Mouse (Mus musculus): ENCODE results near the gene Mepe. TPM values are rescaled to one million over a fixed set of nuclear protein-coding genes. Genes with fewer than 3 reads are reported as not detected.

Gene Mepe
- polyA plus RNA-seq, 1 experiment: not detected

DNA sequence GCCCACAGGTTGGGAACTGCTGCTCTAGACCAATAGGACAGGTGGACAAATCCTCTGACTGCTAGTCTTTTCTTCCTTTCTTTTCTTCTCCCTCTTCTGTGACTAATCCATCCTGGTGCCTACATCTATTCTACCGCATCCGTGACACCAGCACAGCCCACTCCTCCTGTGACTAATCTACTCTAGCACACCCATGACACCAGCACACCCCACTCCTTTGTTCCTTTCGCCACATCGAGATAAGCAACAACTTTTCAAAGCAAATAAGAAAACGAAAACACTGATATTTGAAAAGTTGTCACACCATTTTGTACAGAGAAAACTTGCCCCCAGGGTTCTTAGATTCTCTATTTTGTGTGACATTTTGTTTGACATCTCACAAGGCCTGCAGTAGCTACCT, 5.0 kb downstream of the Mepe start:
- TF ChIP-seq E2F4 (IDR thresholded peaks at IDR 0.05; ENCODE audit: insufficient read depth) (no peak), POLR2AphosphoS2 (IDR thresholded peaks at IDR 0.05; ENCODE audit: insufficient read length, low read depth) (no peak), MYOG (IDR thresholded peaks at IDR 0.05; ENCODE audit: control insufficient read depth in 1 of 3, insufficient read depth in 1 of 3, insufficient read length in 2 of 3, low read depth in 2 of 3) (no peak), REST (IDR thresholded peaks at IDR 0.05; ENCODE audit: insufficient read depth, insufficient read length) (no peak), TCF12 (IDR thresholded peaks at IDR 0.05; ENCODE audit: insufficient read depth, poor library complexity, severe bottlenecking) (no peak)
- Histone ChIP-seq H3K4me2 (ENCODE audit: low read depth) (no peak overlapping the region), H3K27me3 (ENCODE audit: control insufficient read depth, insufficient read depth, insufficient read length) (no peaks in the 10 kb centered on the region), H3K4me3 (no peak overlapping the region), H3K79me2 (ENCODE audit: control insufficient read depth, insufficient read depth) (no peaks in the 10 kb centered on the region), H3K36me3 (ENCODE audit: control insufficient read depth, insufficient read depth) (no peaks in the 10 kb centered on the region), H3ac (ENCODE audit: control insufficient read depth, insufficient read length) (no peak overlapping the region)

GRCm38 (mm10) chr5:104332296-104332695, 7.2 kb downstream of the Mepe start:
- TF ChIP-seq REST (IDR thresholded peaks at IDR 0.05; ENCODE audit: insufficient read depth, insufficient read length) (no peak), TCF12 (IDR thresholded peaks at IDR 0.05; ENCODE audit: insufficient read depth, poor library complexity, severe bottlenecking) (no peak), TCF3 (IDR thresholded peaks at IDR 0.05; ENCODE audit: insufficient read length, low read depth) (no peak), USF1 (IDR thresholded peaks at IDR 0.05; ENCODE audit: low read depth) (no peak), E2F4 (IDR thresholded peaks at IDR 0.05; ENCODE audit: insufficient read depth) (no peak), MYOG (IDR thresholded peaks at IDR 0.05; ENCODE audit: control insufficient read depth in 1 of 3, insufficient read depth in 1 of 3, insufficient read length in 2 of 3, low read depth in 2 of 3) (no peak), SRF (IDR thresholded peaks at IDR 0.05; ENCODE audit: control insufficient read depth, insufficient read length, low read depth) (no peak), MAX (IDR thresholded peaks at IDR 0.05; ENCODE audit: low read depth) (no peak)
- Histone ChIP-seq H3K36me3 (ENCODE audit: control insufficient read depth, insufficient read depth) (no peaks in the 10 kb centered on the region), H3K4me3 (no peak overlapping the region)

DNA sequence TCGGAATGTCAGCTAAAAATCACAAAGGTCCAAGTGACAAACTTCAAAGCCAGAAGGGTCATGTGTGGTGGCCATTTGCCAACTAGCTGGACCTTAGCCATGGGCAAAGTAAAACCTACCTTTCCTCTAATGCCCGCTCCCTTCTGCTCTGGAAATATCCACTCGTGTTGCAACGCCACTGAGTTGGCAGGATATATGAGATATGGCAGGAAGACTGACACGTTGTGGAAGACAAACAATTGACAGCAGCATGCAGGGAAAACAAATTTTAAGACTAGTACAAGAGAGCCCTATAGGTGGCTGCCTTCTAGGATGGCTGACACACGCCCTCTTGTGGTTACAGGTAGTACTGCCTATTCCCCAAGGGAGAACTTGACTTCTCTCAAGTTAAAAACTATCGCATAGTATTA, 8.1 kb downstream of the Mepe start:
- Histone ChIP-seq H3K79me2 (ENCODE audit: control insufficient read depth, insufficient read depth) (no peaks in the 10 kb centered on the region), H3ac (ENCODE audit: control insufficient read depth, insufficient read length) (no peak overlapping the region), H3K36me3 (ENCODE audit: control insufficient read depth, insufficient read depth) (no peaks in the 10 kb centered on the region), H3K4me2 (ENCODE audit: low read depth) (peak overlapping the region; percentile 29), H3K27me3 (ENCODE audit: control insufficient read depth, insufficient read depth, insufficient read length) (no peaks in the 10 kb centered on the region), H3K4me3 (no peak overlapping the region)
- no peak for TF ChIP-seq TCF12 (IDR thresholded peaks at IDR 0.05; ENCODE audit: insufficient read depth, poor library complexity, severe bottlenecking)
- no peak for TF ChIP-seq CEBPB (IDR thresholded peaks at IDR 0.05; ENCODE audit: insufficient read depth, poor library complexity, severe bottlenecking)
- TF ChIP-seq MYOG (IDR thresholded peaks at IDR 0.05; ENCODE audit: control insufficient read depth in 1 of 3, insufficient read depth in 1 of 3, insufficient read length in 2 of 3, low read depth in 2 of 3): no peak
- TF ChIP-seq POLR2A (IDR thresholded peaks at IDR 0.05; ENCODE audit: insufficient read length, low read depth): no peak
- no peak for TF ChIP-seq MYOD1 (IDR thresholded peaks at IDR 0.05; ENCODE audit: control insufficient read depth in 1 of 3, insufficient read length in 2 of 3, low read depth in 2 of 3)
- no peak for TF ChIP-seq TCF3 (IDR thresholded peaks at IDR 0.05; ENCODE audit: insufficient read length, low read depth)
- TF ChIP-seq POLR2AphosphoS2 (IDR thresholded peaks at IDR 0.05; ENCODE audit: insufficient read length, low read depth): no peak
- no peak for TF ChIP-seq SRF (IDR thresholded peaks at IDR 0.05; ENCODE audit: control insufficient read depth, insufficient read length, low read depth)

More at GRCm38 (mm10) chr5:104332296-104332695, 7.2 kb downstream of the Mepe start:
- Histone ChIP-seq H3K79me2 (ENCODE audit: control insufficient read depth, insufficient read depth) (no peaks in the 10 kb centered on the region), H3ac (ENCODE audit: control insufficient read depth, insufficient read length) (no peak overlapping the region), H3K27me3 (ENCODE audit: control insufficient read depth, insufficient read depth, insufficient read length) (no peaks in the 10 kb centered on the region), H3K4me2 (ENCODE audit: low read depth) (no peak overlapping the region)

DNA sequence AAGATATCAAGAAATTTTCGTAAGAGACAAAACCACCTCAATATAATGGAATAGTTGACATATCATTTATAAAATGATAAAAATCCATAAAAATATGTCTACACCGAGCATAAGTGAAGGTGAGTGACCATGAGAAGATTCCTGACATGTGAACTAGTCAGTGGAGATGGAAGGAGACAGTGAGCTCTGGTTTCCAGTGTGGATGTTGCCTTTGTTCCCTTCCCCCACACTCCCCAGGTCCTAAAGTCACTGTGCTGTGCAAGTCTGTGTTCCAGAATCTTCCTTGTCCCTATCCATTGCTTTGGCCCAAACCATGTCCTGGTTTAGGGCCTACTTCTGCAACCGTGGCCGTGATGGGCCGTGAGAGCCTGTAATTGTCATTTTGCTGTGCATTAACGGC, 8.5 kb downstream of the Mepe start:
- Histone ChIP-seq H3ac (ENCODE audit: control insufficient read depth, insufficient read length) (no peak overlapping the region), H3K4me2 (ENCODE audit: low read depth) (no peak overlapping the region)
- no peak for TF ChIP-seq MAX (IDR thresholded peaks at IDR 0.05; ENCODE audit: low read depth)
- no peak for TF ChIP-seq SRF (IDR thresholded peaks at IDR 0.05; ENCODE audit: control insufficient read depth, insufficient read length, low read depth)
- TF ChIP-seq TCF3 (IDR thresholded peaks at IDR 0.05; ENCODE audit: insufficient read length, low read depth): no peak
- no peak for TF ChIP-seq TCF12 (IDR thresholded peaks at IDR 0.05; ENCODE audit: insufficient read depth, poor library complexity, severe bottlenecking)

DNA sequence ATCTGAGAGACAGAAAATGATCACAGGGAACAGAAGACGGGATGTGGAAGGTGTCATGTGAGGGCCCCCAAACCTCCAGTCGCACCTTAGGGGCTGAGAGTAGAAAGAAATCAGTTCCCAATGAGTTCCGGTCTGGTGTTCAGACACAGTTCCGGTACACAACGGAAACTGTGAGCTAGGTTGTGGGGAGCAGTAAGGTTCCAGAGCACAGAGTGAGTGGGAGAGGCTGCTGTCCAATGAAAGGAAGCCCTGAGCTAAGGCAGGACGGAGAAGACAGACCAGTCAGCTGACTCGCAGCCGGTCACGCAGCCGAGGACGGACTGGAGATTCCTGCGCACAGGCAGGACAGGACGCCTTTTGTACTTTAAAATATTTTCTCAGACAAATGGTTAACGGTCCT, 9.4 kb downstream of the Mepe start:
- Histone ChIP-seq H3K4me2 (ENCODE audit: low read depth) (no peak overlapping the region), H3K27me3 (ENCODE audit: control insufficient read depth, insufficient read depth, insufficient read length) (no peaks in the 10 kb centered on the region), H3K36me3 (ENCODE audit: control insufficient read depth, insufficient read depth) (no peaks in the 10 kb centered on the region), H3ac (ENCODE audit: control insufficient read depth, insufficient read length) (no peak overlapping the region), H3K4me3 (no peak overlapping the region), H3K79me2 (ENCODE audit: control insufficient read depth, insufficient read depth) (no peaks in the 10 kb centered on the region)
- TF ChIP-seq CEBPB (IDR thresholded peaks at IDR 0.05; ENCODE audit: insufficient read depth, poor library complexity, severe bottlenecking): no peak
- no peak for TF ChIP-seq USF1 (IDR thresholded peaks at IDR 0.05; ENCODE audit: low read depth)
- no peak for TF ChIP-seq TCF3 (IDR thresholded peaks at IDR 0.05; ENCODE audit: insufficient read length, low read depth)
- no peak for TF ChIP-seq MYOG (IDR thresholded peaks at IDR 0.05; ENCODE audit: control insufficient read depth in 1 of 3, insufficient read depth in 1 of 3, insufficient read length in 2 of 3, low read depth in 2 of 3)
- no peak for TF ChIP-seq MYOD1 (IDR thresholded peaks at IDR 0.05; ENCODE audit: control insufficient read depth in 1 of 3, insufficient read length in 2 of 3, low read depth in 2 of 3)
- TF ChIP-seq E2F4 (IDR thresholded peaks at IDR 0.05; ENCODE audit: insufficient read depth): no peak
- TF ChIP-seq POLR2A (IDR thresholded peaks at IDR 0.05; ENCODE audit: insufficient read length, low read depth): no peak
- no peak for TF ChIP-seq REST (IDR thresholded peaks at IDR 0.05; ENCODE audit: insufficient read depth, insufficient read length)

More for the DNA sequence above, 8.5 kb downstream of the Mepe start:
- Histone ChIP-seq H3K36me3 (ENCODE audit: control insufficient read depth, insufficient read depth) (no peaks in the 10 kb centered on the region), H3K27me3 (ENCODE audit: control insufficient read depth, insufficient read depth, insufficient read length) (no peaks in the 10 kb centered on the region), H3K4me3 (no peak overlapping the region), H3K79me2 (ENCODE audit: control insufficient read depth, insufficient read depth) (no peaks in the 10 kb centered on the region)
